Mouse (Mus musculus) C2C12 (cell line): ENCODE measurements at regions not wholly inside any gene's neighbourhood (a gene's known extent, or its start where the extent isn't known, plus 50 kb on each side); places are given as distances from the start of the nearest gene placed in this dataset.

ENCODE experiments used
- H3K27me3 ChIP-seq: one replicate; pipeline ENCODE4 v1.6.1; 2011; ENCODE audit not compliant: control insufficient read depth, insufficient read depth, insufficient read length
- H3K36me3 ChIP-seq: one replicate; pipeline ENCODE4 v1.6.1; 2011; ENCODE audit not compliant: control insufficient read depth, insufficient read depth
- H3K4me3 ChIP-seq: one replicate; pipeline ENCODE4 v1.5.1; 2011; ENCODE audit warnings: mild to moderate bottlenecking, control low read depth; ENCODE audit not compliant: poor library complexity, insufficient read depth, severe bottlenecking
- H3K79me2 ChIP-seq: one replicate; pipeline ENCODE4 v1.6.1; 2011; ENCODE audit not compliant: control insufficient read depth, insufficient read depth
- H3K79me3 ChIP-seq: one replicate; pipeline ENCODE4 v1.6.1; 2011; ENCODE audit warnings: low read depth, control low read depth
- H3ac ChIP-seq: one replicate; pipeline ENCODE3; 2011; ENCODE audit warnings: low read depth; ENCODE audit not compliant: control insufficient read depth, insufficient read length
- CEBPB ChIP-seq: IDR thresholded peaks from one replicate; pipeline ENCODE4 v1.6.1; 2011; ENCODE audit warnings: low read depth, mild to moderate bottlenecking, control low read depth, moderate library complexity
- CTCF ChIP-seq: IDR thresholded peaks from one replicate; pipeline ENCODE4 v1.5.1; 2011; ENCODE audit not compliant: control insufficient read depth, insufficient read depth, insufficient read length
- FOSL1 ChIP-seq: IDR thresholded peaks from one replicate; pipeline ENCODE4 v1.8.0; 2011; ENCODE audit warnings: mild to moderate bottlenecking, low read length; ENCODE audit not compliant: poor library complexity, insufficient read depth, severe bottlenecking
- MAX ChIP-seq: IDR thresholded peaks from one replicate; pipeline ENCODE4 v1.6.1; 2011; ENCODE audit warnings: mild to moderate bottlenecking, control low read depth
- MYOD1 ChIP-seq: IDR thresholded peaks from one replicate; pipeline ENCODE4 v1.6.1; 2011; ENCODE audit warnings: low read depth; ENCODE audit not compliant: control insufficient read depth, insufficient read length
- MYOG ChIP-seq: IDR thresholded peaks from one replicate; pipeline ENCODE4 v1.6.1; 2011; ENCODE audit not compliant: control insufficient read depth, insufficient read length; ENCODE audit errors: extremely low read depth
- USF1 ChIP-seq: IDR thresholded peaks from one replicate; pipeline ENCODE4 v1.6.1; 2011; ENCODE audit warnings: low read depth, mild to moderate bottlenecking, control low read depth, moderate library complexity

- Histone ChIP-seq H3K79me2 (no peaks in the 10 kb centered on the region), H3K36me3 (no peaks in the 10 kb centered on the region), H3K79me3 (no peaks in the 10 kb centered on the region), H3K27me3 (no peaks in the 10 kb centered on the region), H3K4me3 (no peak overlapping the region), H3ac (no peak overlapping the region)
- TF ChIP-seq MAX: no peak
- no peak for TF ChIP-seq CEBPB
- TF ChIP-seq USF1: no peak
- TF ChIP-seq CTCF: no peak
- no peak for TF ChIP-seq MYOG
- no peak for TF ChIP-seq MYOD1
- TF ChIP-seq FOSL1: no peak
Observed at GRCm38 (mm10) chr15:22046877-22047478, 501.8 kb upstream of the Cdh18 start.

- H3K27me3 ChIP-seq: no peaks in the 10 kb centered on the region
- no peaks in the 10 kb centered on the region for H3K36me3 ChIP-seq
- H3K79me3 ChIP-seq: no peaks in the 10 kb centered on the region
- TF ChIP-seq CTCF (no peak), FOSL1 (no peak), MYOG (no peak), USF1 (no peak), MYOD1 (no peak), MAX (no peak), CEBPB (no peak)
- no peak overlapping the region for H3K4me3 ChIP-seq
- no peaks in the 10 kb centered on the region for H3K79me2 ChIP-seq
- no peak overlapping the region for H3ac ChIP-seq
Observed at GRCm38 (mm10) chr15:22086856-22087255, 462.0 kb upstream of the Cdh18 start.

GRCm38 (mm10) chr15:22121746-22122145 is 427.1 kb upstream of the Cdh18 start:
- no peaks in the 10 kb centered on the region for H3K36me3 ChIP-seq
- TF ChIP-seq MYOD1 (no peak), MAX (no peak), CTCF (no peak), CEBPB (no peak), FOSL1 (no peak), MYOG (no peak), USF1 (no peak)
- H3K79me2 ChIP-seq: no peaks in the 10 kb centered on the region
- H3ac ChIP-seq: no peak overlapping the region
- H3K79me3 ChIP-seq: no peaks in the 10 kb centered on the region
- H3K4me3 ChIP-seq: no peak overlapping the region
- no peaks in the 10 kb centered on the region for H3K27me3 ChIP-seq

- Histone ChIP-seq H3K36me3 (no peaks in the 10 kb centered on the region), H3K4me3 (no peak overlapping the region), H3K79me2 (no peaks in the 10 kb centered on the region), H3K27me3 (no peaks in the 10 kb centered on the region), H3ac (no peak overlapping the region), H3K79me3 (no peaks in the 10 kb centered on the region)
- TF ChIP-seq MYOD1 (no peak), MYOG (no peak), CTCF (no peak), CEBPB (no peak), USF1 (no peak), MAX (no peak), FOSL1 (no peak)
Observed at GRCm38 (mm10) chr15:22151894-22152494, 396.8 kb upstream of the Cdh18 start.

- no peaks in the 10 kb centered on the region for H3K27me3 ChIP-seq
- H3K79me3 ChIP-seq: no peaks in the 10 kb centered on the region
- no peaks in the 10 kb centered on the region for H3K79me2 ChIP-seq
- no peaks in the 10 kb centered on the region for H3K36me3 ChIP-seq
- TF ChIP-seq MYOD1 (no peak), MYOG (no peak), MAX (no peak), CEBPB (no peak), USF1 (no peak), FOSL1 (no peak), CTCF (no peak)
- H3ac ChIP-seq: no peak overlapping the region
- no peak overlapping the region for H3K4me3 ChIP-seq
Observed at GRCm38 (mm10) chr15:22152678-22153077, 396.1 kb upstream of the Cdh18 start.

- no peak for TF ChIP-seq FOSL1
- TF ChIP-seq CEBPB: no peak
- no peak for TF ChIP-seq CTCF
- TF ChIP-seq MAX: no peak
- no peak for TF ChIP-seq MYOG
- no peak for TF ChIP-seq MYOD1
- no peak for TF ChIP-seq USF1
- H3K36me3 ChIP-seq: no peaks in the 10 kb centered on the region
- no peaks in the 10 kb centered on the region for H3K27me3 ChIP-seq
- H3K4me3 ChIP-seq: no peak overlapping the region
- no peaks in the 10 kb centered on the region for H3K79me3 ChIP-seq
- no peaks in the 10 kb centered on the region for H3K79me2 ChIP-seq
- no peak overlapping the region for H3ac ChIP-seq
Observed at GRCm38 (mm10) chr15:22170302-22170701, 378.5 kb upstream of the Cdh18 start.
